Mouse (Mus musculus) left cerebral cortex, adult 18-20 months (tissue): ENCODE measurements around the gene Zmpste24. TPM values are rescaled to one million over a fixed set of nuclear protein-coding genes. Genes with fewer than 3 reads are reported as not detected.

ENCODE experiments used
- DNase-seq, 2 experiments: peaks; one replicate each; pipeline ENCODE4 v3.0.0; 2021 to 2022; ENCODE audit warnings: low spot score in 2 of 2, mixed read lengths in 1 of 2
- total RNA-seq, 2 experiments: library from RNA; stranded (reverse); gene quantifications; 2 replicates each; pipeline ENCODE4 v1.2.3; 2021

Zmpste24 gene
- total RNA-seq, 2 experiments from 2014 or later, result 23.1 to 26.2 TPM

DNA sequence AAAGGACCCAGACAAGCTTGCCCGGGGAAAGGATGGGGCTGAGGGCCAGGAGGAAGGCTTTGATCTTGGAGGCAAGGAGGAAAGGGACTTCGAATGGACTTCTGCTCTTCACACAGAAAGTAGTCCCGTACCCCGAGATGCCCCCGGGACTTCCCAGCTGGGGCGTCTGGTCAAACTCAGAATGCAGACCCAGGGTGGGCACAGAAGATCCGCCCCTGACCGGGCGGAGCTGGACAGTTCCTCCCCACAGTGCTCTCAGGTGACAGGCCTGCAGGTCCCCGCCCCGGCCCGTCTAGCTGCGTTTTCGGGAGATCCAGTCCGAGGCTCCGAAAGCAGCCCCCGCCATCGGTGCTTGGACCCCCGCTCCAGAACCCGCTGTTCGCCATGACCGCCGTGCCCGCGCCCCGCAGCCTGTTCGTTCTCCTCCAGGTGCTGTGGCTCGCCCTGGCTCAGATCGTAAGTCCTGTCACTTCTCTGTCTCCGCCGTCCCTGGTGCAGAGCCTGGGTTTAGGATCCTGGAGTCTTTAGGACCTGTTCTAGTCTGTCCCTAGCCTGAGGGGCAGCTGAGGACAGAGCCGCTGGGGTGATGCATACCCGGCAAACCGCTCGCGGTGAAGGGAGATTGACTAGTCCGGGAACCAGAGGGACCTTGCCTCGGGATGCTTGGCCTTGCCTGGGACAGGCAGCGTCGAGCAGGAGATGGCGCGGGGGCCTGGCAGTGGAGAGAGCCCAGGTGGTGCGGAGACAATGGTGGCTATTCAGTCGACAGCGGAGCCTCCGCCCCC lies 58.5 kb downstream of the Zmpste24 start, which contains the start of gene Col9a2:
Gene Col9a2 (plus strand): TSS at position 55 of the 785 bp plus-strand sequence.
- no peak for DNase-seq

DNA sequence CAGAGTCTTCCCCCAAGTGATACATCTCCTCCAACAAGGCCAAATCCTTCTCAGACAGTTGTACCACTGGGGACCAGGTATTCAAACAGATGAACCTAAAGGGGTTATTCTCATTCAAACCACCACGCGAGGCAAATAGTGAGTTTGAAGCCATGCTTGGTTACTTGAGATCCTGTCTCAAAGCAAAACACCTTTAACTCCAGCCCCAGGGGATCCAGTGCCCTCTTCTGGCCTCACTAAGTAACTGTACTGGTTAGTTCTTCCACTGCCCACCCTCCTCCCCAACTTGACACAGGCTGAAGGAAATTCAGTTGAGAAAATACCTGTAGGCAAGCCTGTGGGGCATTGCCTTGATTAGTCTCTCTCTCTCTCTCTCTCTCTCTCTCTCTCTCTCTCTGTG lies 65.0 kb downstream of the Zmpste24 start:
- DNase-seq, result no peak

DNA sequence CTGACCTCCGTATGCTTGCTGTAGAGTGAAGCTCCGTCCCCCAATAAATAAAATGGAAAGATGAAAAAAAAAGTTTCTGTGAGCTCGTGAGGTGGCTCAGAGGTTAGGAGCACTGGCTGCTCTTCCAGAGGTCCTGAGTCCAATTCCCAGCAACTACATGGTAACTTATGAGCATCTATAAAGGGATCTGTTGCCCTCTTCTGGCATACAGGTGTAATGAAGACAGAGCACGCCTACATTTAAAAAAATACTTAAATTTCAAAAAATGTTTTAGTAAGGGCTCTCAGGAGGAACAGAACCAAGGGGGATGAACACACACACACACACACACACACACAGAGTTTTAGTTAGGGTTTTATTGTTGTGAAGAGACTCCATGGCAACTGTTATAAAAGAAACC lies 66.6 kb downstream of the Zmpste24 start:
- no peak for DNase-seq

DNA sequence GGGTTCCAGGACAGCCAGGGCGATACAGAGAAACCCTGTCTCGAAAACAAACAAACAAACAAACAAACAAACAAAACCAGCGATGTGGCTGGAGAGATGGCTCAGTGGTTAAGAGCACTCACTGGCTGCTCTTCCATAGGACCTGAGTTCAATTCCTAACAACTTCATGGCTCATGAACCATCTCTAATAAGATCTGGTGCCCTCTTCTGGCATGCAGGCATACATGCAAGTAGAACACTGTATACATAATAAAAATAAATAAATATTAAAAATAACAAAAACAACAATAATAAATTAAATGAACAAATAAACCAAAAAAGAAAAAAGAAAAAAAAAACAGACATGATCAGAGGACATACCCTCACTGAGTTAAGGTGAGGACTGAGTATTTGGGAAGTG lies 68.4 kb downstream of the Zmpste24 start:
- no peak for DNase-seq

DNA sequence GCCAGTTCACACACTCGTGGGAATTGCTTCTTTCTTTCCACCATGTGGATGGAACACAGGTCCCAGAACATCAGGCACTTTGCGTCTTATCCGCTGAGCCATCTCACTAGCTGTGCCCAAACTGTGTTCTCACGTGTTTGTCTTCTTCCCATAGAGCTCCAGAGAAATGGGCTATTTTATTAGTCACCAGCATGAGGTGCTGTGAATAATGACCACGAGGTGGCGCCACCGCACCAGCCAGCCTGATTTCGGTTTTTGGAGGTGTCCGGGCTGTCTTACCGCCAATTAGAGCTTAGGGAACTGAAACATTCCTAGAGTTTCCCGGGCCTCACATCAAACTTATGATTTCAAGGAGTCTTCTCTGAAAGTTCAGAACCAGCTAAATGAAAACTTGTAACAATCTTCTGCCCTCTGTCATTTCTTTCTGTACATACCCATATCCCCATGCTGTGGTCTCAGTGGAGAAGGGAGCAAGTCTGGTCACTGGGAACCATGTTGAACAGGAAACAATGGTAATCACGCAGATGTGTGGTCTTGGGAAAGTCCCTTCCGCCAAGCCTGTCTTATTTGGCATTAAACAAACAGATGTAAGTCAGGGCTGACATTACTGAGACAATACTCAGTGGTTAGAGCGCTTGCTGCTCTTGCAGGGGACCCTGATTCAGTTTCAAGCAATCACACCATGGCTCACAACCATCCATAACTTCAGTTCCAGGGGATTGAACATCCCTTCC lies 69.2 kb downstream of the Zmpste24 start:
- peak; percentile 27 to 57 for DNase-seq

DNA sequence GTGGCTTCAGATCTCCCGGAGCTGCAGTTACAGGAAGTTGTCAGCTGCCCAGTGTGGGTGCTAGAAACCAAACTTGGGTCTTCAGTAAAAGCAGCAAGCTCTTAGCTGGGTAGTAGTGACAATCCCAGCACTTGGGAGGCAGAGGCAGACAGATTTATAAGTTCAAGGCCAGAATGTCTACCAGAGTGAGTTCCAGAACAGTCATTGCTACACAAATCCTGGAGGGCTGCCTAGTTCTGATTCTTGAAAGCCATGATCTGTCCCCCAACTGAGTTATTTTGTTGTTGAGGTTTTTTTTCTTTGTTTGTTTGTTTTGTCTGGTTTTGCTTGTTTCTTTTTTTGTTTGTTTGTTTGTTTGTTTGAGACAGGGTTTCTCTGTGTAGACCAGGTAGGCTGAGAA lies 69.9 kb downstream of the Zmpste24 start:
- no peak for DNase-seq

DNA sequence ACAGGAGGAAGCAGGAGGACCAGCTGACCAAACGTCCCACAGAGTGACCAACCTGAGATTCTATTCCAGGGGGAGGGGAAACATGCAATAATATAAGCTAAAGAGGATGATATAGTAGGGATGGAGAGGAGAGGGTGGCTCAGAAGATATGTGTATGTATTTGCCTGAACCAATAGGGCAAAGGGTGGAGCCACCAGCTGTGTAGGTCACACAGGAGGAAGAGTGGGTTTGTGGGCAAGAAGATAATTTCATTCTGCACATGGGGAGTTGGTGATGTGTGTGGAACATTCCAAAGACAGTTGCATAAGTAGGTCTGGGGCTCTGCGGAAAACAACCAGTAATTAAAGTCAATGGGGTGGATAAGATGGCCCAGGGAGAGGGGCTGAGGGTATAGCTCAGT lies 72.4 kb downstream of the Zmpste24 start:
- no peak for DNase-seq

DNA sequence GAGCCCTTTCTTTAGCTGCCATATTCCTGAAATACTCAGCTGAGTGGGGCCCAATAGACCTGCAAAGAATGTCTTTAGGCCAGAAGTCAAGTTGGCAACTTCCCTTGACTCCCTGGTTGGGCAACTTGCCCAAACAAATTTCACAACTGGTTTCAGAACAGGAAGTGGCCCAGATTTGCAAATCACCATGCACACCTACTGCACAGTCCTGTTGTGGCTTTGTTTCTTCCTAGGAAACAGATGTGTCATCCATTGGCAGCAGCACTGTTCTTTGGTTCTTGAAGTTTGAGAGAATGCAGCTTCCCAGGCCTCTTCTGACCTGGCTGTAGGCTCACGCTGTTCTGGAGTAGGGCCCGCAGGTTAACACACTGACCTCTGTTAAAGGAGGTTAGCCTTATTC lies 74.1 kb downstream of the Zmpste24 start:
- no peak for DNase-seq

DNA sequence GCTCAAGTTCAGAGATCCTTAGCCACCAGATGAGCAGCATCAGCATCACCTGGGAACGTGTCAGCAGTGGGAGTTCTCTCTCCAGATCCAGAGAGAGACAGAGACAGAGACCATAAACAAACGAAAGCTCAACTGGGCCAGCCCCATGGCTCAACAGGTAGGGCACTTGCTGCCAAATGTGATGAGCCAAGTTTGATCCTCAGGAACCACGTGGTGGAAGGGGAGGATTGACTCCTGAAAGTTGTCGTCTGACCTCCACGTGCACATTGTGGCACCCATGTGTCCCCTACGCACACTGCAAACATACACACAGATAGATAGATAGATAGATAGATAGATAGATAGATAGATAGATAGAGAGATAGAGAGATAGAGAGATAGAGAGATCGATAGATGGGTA lies 74.6 kb downstream of the Zmpste24 start:
- no peak for DNase-seq

DNA sequence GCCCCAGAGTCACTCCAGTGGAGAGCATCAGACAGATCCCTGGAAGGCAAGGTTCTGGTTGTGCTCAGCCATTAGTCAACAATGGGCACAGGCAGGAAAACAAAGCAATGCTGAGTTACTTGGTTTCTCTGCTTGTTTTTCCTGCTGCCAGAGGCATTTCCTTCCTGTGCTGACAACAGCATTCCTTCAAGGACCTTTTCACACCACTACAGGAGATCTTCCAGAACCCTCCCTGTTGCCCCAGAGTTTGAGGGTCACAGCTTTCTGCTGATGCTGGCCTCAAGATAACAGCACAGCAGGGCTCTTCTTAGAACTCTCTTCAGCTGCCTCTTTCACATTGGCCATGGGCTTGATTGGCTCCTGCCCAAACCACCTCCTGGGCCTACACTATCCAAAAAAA lies 76.1 kb downstream of the Zmpste24 start:
- DNase-seq, result no peak

DNA sequence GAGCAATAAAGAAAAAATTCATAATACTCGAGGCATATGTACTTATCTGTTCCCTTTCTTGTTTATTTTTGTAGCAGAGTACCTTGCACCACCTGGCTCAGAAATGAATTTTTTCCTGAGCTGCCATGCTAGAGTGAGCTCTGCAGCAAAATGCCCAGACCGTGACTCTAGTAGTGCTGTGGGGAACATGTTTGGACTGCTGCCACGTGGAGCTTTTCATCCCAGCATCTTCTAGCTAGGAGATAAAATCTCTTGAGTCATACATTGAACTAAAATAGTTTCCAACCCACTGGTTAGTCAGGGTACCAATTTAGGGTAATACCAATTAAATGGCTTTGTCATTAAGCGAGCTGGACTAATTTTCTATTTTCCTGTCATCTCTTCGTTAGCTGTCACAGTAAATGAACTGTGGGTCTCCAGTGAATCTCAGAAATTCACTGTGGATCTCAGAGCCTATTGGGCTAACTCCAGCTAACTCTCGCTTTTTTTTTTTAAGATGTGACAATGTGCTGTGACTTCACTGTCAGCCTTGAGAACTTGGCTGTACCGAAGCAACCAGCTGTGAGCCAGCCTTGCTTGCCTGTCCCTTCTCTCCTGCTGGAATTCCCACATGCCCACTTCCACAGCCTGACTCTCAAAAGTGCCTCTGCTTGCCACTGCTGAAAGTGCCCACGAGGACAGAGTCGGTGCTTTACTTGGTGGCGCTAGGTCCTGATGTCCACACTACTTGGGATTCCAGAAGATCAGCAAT lies 77.8 kb downstream of the Zmpste24 start:
- peak; percentile 71 to 72 for DNase-seq

DNA sequence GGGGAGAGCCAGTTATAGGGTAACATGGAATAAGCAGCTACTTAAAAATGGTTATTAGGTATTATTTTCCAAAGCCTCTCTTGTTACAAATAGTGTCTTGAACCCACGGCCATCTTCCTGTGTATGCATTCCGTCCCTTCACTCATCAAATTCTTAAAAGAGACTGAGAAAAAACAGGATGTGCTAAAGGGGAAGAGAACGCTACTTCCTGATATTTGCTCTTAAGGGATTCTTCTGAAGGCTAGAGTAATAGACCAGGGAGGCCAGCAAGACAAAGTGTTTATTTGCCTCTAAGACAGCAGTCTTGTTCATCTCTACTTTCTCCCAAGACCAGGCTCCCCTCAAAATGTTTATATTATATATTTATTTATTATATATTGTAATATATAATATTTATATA lies 79.8 kb downstream of the Zmpste24 start:
- no peak for DNase-seq

DNA sequence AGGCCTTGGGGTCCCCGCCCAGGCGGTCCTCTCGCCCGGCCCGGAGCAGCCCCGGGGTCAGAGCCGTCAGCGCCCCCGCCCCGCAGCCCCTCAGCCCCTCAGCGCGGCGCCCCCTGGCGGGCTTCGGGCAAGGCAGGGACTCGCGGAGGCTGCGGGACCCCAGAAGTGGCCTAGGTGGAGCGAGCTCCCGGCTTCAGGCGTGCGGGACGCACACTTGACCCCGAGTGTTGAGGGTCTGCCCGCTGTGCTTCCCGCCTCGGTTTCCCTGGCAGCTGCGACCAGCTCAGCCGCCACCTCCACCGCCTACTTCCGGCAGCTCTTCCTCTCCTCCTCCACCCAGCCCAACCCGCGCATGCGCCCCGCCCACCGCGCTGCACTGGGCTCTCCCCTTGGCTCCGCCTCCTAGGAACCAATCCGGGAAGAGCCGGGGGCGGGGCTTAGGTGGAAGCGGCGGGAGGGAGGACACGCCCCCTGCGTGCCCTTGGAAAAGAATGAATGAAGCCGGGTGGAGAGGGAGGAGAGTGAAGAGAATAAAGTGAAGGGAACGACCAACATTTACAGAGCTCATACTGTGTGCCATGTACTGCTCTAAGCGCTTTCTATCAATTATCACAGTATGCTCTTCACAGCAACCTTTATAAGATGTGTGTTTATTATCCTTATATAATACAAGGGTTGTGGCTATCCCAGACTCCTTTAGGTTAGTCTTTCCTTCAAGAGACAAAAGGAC lies 80.9 kb downstream of the Zmpste24 start, which contains the start of gene Smap2:
Gene Smap2 (minus strand): TSS at position 320 of the 730 bp plus-strand sequence.
- peak; percentile 99 for DNase-seq

DNA sequence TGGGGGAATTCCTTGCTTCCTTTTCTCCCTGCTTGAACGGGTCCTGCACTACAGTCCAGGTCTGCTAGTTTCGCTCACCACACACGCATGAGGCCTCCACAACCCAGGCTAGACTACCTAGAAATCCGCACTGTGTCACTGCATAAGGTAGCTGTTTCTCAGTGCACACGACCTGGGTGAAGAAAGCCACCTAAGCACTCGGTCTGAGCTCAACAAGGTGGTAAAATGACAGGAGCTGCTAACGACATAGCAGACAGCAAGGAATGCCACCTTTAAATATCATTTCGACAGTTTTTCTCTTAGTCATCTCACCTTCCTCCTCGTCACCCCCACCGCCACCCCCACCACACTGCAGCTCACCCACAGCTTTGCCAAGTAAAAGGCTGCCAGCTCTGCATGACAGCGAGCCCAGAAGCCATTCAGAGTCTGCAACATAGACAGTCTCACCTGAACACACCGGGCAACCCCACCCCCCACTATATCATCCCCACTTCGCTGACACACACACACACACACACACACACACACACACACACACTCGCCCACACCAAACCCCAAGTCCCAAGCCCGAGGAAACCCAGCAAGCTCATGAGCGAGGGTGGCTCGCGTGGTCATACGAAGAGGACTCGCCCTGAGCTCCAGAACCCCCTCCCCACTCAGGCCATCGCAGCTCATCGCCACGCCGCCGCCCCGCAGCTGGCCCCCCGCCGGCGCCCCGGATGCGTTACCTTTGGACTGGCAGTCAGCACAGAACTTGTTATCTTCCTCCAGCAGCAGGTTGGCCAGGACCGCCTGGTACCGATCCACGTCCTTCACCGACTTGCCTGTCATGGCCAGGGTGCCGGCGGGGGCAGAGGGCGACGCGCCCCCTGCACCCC lies 81.8 kb downstream of the Zmpste24 start:
- DNase-seq, result peak; percentile 48 to 59

DNA sequence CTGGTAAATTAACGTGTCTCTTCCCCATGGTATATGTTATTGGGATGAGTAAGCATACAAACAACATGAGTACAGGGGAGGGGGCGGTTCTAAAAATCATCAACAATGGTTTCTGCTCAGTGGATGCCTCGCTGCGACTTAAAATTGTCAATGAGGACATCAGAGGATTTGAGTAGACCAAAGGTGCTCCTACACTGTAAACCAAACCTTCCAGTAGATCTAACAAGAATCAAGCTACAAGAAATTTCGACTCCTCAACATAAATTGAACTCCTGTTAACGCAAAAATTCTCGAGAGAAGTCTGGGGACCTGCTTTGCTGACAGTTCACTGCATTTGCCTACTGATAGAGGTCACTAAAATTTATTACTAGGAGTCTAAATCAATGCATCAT lies 82.8 kb downstream of the Zmpste24 start:
- no peak for DNase-seq

DNA sequence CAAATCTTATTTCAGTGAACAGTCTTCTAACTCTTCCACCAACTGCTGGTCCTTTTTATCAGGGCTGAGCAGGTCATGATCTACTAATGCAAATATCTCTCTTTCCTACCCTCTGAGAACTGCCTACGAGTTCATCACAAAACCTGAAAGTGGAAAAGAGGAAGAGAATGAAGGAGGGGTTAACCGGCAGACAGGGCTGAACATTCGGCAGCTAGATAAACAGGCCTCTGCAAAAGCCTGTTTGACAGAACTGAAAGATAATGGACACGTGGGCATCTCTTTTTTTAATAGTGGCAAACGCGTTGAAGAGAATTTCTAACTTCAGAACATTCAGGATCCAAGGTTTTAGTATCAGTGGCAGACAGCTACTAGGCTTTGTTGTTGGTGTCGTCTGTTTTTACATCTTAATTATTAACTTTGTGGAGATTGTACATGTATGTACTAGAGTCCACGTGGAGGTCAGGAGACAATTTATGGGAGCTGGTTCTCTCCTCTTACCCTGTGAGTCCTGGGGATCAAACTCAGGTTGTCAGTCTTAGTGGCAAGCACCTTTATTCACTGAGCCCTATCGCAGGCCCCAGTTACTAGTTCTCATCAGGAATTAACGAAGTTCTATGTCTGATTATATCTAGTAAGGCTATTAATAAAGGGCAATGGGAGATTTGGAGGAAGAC lies 83.3 kb downstream of the Zmpste24 start:
- no peak for DNase-seq

DNA sequence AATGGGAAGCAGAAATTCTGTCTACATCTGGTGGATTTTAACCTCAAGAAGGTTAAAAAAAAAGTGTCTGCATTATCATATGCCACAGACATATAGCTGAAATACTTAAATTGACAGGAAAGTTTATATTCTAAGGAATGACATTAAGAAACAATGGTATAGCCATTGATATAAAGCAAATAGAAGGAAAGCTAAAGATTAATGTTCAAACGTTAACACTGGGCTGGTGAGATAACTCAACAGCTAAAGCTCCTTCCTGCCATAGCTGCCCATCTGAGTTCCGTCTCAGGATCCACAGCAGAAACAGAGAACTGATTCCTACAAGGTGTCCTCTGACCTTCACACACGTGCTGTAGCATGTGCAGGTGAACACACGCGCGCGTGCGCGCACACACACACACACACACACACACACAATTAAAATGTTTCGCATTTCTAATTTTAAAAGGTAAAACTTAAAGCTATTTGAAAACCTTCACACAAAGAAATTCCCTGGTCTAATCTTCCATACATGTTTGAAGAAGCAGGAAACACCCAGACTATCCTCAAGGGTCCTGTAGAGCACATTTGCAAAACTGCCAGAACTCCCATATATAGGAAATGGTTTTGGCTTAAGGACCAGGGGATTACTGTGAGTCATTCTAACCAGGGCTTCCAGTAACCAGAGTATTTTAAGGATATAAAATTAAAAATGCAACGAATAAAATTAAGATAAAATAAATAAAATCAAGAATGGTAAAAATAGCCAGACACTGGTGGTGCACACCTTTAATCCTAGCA lies 87.1 kb downstream of the Zmpste24 start:
- no peak for DNase-seq
